Mouse (Mus musculus): ENCODE results near the gene Vars. TPM values are rescaled to one million over a fixed set of nuclear protein-coding genes. Genes with fewer than 3 reads are reported as not detected.

The Vars gene
- polyA plus RNA-seq, 1 experiment = 261 TPM

DNA sequence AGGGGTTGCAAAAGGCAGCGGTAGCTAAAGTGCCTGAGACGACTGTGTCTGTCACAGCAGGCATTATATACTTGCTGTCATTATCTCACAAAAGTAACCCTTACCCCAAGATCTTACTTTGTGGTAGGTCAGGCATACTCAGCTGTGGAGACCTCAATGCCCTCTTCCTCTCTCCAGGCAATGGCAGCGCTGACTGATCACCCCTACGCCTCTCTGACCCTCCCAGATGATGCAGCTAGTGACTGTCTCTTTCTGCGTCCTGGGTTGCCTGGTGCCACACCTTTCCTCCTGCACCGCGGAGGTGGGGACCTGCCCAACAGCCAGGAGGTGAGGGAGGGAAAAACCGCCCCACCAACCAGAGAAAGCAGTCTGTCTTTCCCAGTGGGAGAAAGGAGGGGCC lies 60.5 kb downstream of the Vars start:
- Histone ChIP-seq H3K4me1 (ENCODE audit: control insufficient read depth, insufficient read depth, low read length) (peaks cover 34% of the 10 kb centered on the region), H3K27me3 (ENCODE audit: control insufficient read depth, insufficient read depth, low read length) (peaks cover 7% of the 10 kb centered on the region; the same call in 1 of the 2 replicates), H3K4me3 (ENCODE audit: control insufficient read depth, low read depth, low read length) (no peak overlapping the region), H3K27ac (ENCODE audit: control insufficient read depth, insufficient read depth, low read depth, low read length) (no peak overlapping the region), H3K36me3 (ENCODE audit: control insufficient read depth, insufficient read depth, low read length) (no peaks in the 10 kb centered on the region)
- TF ChIP-seq CTCF (IDR thresholded peaks at IDR 0.05; ENCODE audit: control insufficient read depth, insufficient read depth, insufficient replicate concordance, low read depth, low read length) = no peak
- TF ChIP-seq POLR2A (IDR thresholded peaks at IDR 0.05; ENCODE audit: control insufficient read depth, low read depth, low read length) = no peak

DNA sequence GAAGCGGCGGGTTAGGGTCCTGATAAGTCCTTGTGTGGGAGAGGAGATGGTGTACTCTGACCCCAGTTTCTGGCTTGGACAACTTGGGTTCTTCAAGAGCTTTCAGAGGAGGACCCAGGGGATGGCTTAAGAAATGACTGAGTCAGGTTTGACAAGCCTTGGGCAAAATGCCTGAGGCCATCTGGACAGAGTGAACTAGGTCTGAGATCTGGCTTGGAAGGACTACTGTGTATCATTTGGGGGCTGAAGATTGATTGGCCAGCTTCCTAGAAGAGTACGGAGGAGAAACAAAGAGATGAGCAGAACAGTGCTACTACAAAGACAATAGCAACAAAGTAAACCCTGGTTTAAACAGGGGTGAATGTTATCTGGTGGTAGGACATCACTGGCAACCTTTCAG lies 62.7 kb downstream of the Vars start:
- Histone ChIP-seq H3K27me3 (ENCODE audit: control insufficient read depth, insufficient read depth, low read length) (peaks cover 7% of the 10 kb centered on the region; the same call in 1 of the 2 replicates), H3K4me3 (ENCODE audit: control insufficient read depth, low read depth, low read length) (peak overlapping the region; percentile 21), H3K4me1 (ENCODE audit: control insufficient read depth, insufficient read depth, low read length) (peaks cover 32% of the 10 kb centered on the region), H3K36me3 (ENCODE audit: control insufficient read depth, insufficient read depth, low read length) (no peaks in the 10 kb centered on the region), H3K27ac (ENCODE audit: control insufficient read depth, insufficient read depth, low read depth, low read length) (no peak overlapping the region)
- TF ChIP-seq CTCF (IDR thresholded peaks at IDR 0.05; ENCODE audit: control insufficient read depth, insufficient read depth, insufficient replicate concordance, low read depth, low read length) (no peak), POLR2A (IDR thresholded peaks at IDR 0.05; ENCODE audit: control insufficient read depth, low read depth, low read length) (no peak)

DNA sequence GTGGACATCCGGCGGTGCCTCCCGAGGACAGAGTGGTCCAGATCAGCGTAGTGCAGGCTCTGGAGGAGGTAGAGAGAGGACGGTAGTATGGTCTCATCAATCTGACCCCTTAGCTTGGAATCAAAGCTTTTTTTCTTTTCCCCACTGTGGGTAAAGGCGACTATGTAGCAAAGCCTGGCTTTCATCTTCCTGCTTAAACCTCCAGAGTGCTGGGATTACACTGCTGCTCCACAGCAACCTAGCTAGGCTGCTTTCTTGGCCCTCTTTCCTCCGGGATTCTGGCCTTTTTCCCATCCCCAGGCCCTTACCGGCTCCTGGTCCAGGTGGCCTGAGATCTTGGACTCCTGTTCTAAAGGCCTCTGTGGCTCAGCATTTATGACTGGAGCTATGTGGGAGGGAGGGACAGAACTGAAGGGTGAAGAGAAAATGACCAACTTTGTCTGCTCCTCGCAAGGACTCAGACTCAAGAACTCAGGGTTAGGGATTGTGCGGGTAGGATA lies 63.6 kb downstream of the Vars start:
- peaks cover 29% of the 10 kb centered on the region for H3K4me1 ChIP-seq (ENCODE audit: control insufficient read depth, insufficient read depth, low read length)
- no peaks in the 10 kb centered on the region for H3K36me3 ChIP-seq (ENCODE audit: control insufficient read depth, insufficient read depth, low read length)
- TF ChIP-seq CTCF (IDR thresholded peaks at IDR 0.05; ENCODE audit: control insufficient read depth, insufficient read depth, insufficient replicate concordance, low read depth, low read length) (no peak), POLR2A (IDR thresholded peaks at IDR 0.05; ENCODE audit: control insufficient read depth, low read depth, low read length) (no peak)
- H3K4me3 ChIP-seq (ENCODE audit: control insufficient read depth, low read depth, low read length) = peak overlapping the region; percentile 63
- peaks cover 7% of the 10 kb centered on the region; the same call in 1 of the 2 replicates for H3K27me3 ChIP-seq (ENCODE audit: control insufficient read depth, insufficient read depth, low read length)
- peak overlapping the region; percentile 41; the same call in 1 of the 2 replicates for H3K27ac ChIP-seq (ENCODE audit: control insufficient read depth, insufficient read depth, low read depth, low read length)

DNA sequence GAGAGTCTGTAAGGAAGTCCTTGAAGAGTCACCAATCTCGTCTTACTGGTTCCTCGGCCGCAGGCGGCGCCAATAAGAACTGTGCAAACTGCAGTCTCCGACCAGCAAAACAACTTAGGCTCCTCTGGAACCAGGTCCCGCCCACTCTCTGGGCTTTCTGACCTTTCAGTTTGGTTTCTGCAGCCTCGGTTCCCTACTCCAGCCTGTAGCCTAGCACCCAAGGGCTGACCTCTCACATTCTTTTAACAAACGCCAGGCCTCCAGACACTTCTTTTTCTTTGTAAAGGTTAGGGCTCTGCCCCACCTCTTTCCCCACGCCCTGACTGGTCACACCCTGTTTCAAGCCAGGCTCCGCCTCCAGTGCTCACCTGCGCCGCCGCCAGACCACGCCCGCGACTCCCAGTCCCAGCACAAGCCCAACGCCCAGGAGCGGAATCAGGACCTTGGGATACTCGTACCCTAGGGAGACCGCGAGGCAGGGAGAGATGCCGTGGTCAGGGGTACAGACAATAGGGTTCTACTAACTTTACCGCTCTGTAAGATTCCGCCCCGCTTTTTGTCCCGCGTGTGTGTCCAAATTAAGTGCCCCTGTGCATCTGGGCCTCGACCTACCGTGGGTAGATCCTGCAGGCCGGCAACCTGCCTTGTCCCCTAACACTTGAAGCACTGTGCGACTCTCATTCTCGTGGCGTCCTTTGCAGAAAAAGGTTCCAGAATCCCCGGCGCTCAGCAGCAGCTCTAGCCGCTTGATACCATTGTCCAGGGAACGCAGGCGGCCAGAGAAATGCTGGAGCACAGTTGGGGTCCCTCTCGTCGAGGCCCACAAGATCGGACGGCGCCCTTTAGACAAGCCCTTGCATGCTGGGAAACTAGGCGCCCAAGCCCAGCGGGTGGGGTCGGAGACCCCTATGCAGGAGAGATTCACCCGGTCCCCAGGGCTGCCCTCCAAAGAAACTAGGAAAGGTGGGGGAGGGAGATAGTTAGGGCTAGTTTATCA lies 64.5 kb downstream of the Vars start, which contains the start of gene Ly6g6c:
TSS of gene Ly6g6c (plus strand) at position 438 of the 997 bp plus-strand sequence.
- peak within 1 kb of the TSS; percentile 84 for H3K4me3 ChIP-seq (ENCODE audit: control insufficient read depth, low read depth, low read length)
- no peak for TF ChIP-seq POLR2A (IDR thresholded peaks at IDR 0.05; ENCODE audit: control insufficient read depth, low read depth, low read length)
- no peak for TF ChIP-seq CTCF (IDR thresholded peaks at IDR 0.05; ENCODE audit: control insufficient read depth, insufficient read depth, insufficient replicate concordance, low read depth, low read length)
- peaks cover 7% of the 10 kb centered on the region; the same call in 1 of the 2 replicates for H3K27me3 ChIP-seq (ENCODE audit: control insufficient read depth, insufficient read depth, low read length)
- H3K36me3 ChIP-seq (ENCODE audit: control insufficient read depth, insufficient read depth, low read length) = no peaks in the 10 kb centered on the region
- peak within 1 kb of the TSS; percentile 41; the same call in 1 of the 2 replicates for H3K27ac ChIP-seq (ENCODE audit: control insufficient read depth, insufficient read depth, low read depth, low read length)
- peaks cover 23% of the 10 kb centered on the region for H3K4me1 ChIP-seq (ENCODE audit: control insufficient read depth, insufficient read depth, low read length)

Other genes starting within 250 kb of the Vars start
- gene Cyp21a1, start 196.4 kb upstream of the Vars start, polyA plus RNA-seq (2012; rRNA removed) = 1.1 and 1.4 TPM in 2 replicates
- gene Stk19, start 164.0 kb upstream of the Vars start, polyA plus RNA-seq (2012; rRNA removed) = 41.3 and 46.3 TPM in 2 replicates
- 51.3 and 61.0 TPM in 2 replicates for gene Dxo, start 164.0 kb upstream of the Vars start, polyA plus RNA-seq (2012; rRNA removed)
- 137 and 142 TPM in 2 replicates for gene Skiv2l, start 150.8 kb upstream of the Vars start, polyA plus RNA-seq (2012; rRNA removed)
- gene Nelfe, start 150.6 kb upstream of the Vars start, polyA plus RNA-seq (2012; rRNA removed) = 173 and 180 TPM in 2 replicates
- gene Cfb, start 138.5 kb upstream of the Vars start, polyA plus RNA-seq (2012; rRNA removed) = 1.1 and 1.2 TPM in 2 replicates
- gene Zbtb12, start 121.5 kb upstream of the Vars start, polyA plus RNA-seq (2012; rRNA removed) = 4.0 and 4.7 TPM in 2 replicates
- not detected in 2 replicates for gene Gm20547, start 118.9 kb upstream of the Vars start, polyA plus RNA-seq (2012; rRNA removed)
- 14.8 and 15.3 TPM in 2 replicates for gene C2, start 102.7 kb upstream of the Vars start, polyA plus RNA-seq (2012; rRNA removed)
- 344 and 384 TPM in 2 replicates for gene Ehmt2, start 102.5 kb upstream of the Vars start, polyA plus RNA-seq (2012; rRNA removed)
- gene Slc44a4, start 86.5 kb upstream of the Vars start, polyA plus RNA-seq (2012; rRNA removed) = 0.52 and 2.2 TPM in 2 replicates
- 4.1 and 7.9 TPM in 2 replicates for gene Neu1, start 69.7 kb upstream of the Vars start, polyA plus RNA-seq (2012; rRNA removed)
- gene Hspa1b, start 41.7 kb upstream of the Vars start, polyA plus RNA-seq (2012; rRNA removed) = 2.6 and 5.2 TPM in 2 replicates
- gene Gm20481, start 31.1 kb upstream of the Vars start, polyA plus RNA-seq (2012; rRNA removed) = not detected in 2 replicates
- 4.4 and 5.5 TPM in 2 replicates for gene Hspa1a, start 28.8 kb upstream of the Vars start, polyA plus RNA-seq (2012; rRNA removed)
- gene Hspa1l, start 28.3 kb upstream of the Vars start, polyA plus RNA-seq (2012; rRNA removed) = 718 and 731 TPM in 2 replicates
- gene Lsm2, start 19.1 kb upstream of the Vars start, polyA plus RNA-seq (2012; rRNA removed) = 480 and 579 TPM in 2 replicates
- 0.65 and 0.84 TPM in 2 replicates for gene Vwa7, start 15.6 kb downstream of the Vars start, polyA plus RNA-seq (2012; rRNA removed)
- gene Sapcd1, start 27.0 kb downstream of the Vars start, polyA plus RNA-seq (2012; rRNA removed) = 3.5 and 3.8 TPM in 2 replicates
- 19.3 and 20.4 TPM in 2 replicates for gene Msh5, start 45.8 kb downstream of the Vars start, polyA plus RNA-seq (2012; rRNA removed)
- 24.1 and 24.8 TPM in 2 replicates for gene Clic1, start 49.0 kb downstream of the Vars start, polyA plus RNA-seq (2012; rRNA removed)
- gene Ddah2, start 58.0 kb downstream of the Vars start, polyA plus RNA-seq (2012; rRNA removed) = 11.1 and 14.4 TPM in 2 replicates
- 117 and 146 TPM in 2 replicates for gene Ly6g6c, start 64.4 kb downstream of the Vars start, polyA plus RNA-seq (2012; rRNA removed)
- gene Mpig6b, start 65.2 kb downstream of the Vars start, polyA plus RNA-seq (2012; rRNA removed) = 3.4 and 3.7 TPM in 2 replicates
- 0.78 and 0.95 TPM in 2 replicates for gene Ly6g6e, start 75.9 kb downstream of the Vars start, polyA plus RNA-seq (2012; rRNA removed)
- gene Ly6g6d, start 77.1 kb downstream of the Vars start, polyA plus RNA-seq (2012; rRNA removed) = 0.85 and 0.99 TPM in 2 replicates
- gene Ly6g6f, start 84.6 kb downstream of the Vars start, polyA plus RNA-seq (2012; rRNA removed) = 1.1 and 1.2 TPM in 2 replicates
- gene Abhd16a, start 88.3 kb downstream of the Vars start, polyA plus RNA-seq (2012; rRNA removed) = 121 and 141 TPM in 2 replicates
- 0.54 TPM in 1 of 2 replicates, not detected in the other for gene Ly6g5c, start 107.3 kb downstream of the Vars start, polyA plus RNA-seq (2012; rRNA removed)
- 2.9 and 3.1 TPM in 2 replicates for gene Ly6g5b, start 114.4 kb downstream of the Vars start, polyA plus RNA-seq (2012; rRNA removed)
- gene Gpank1, start 120.5 kb downstream of the Vars start, polyA plus RNA-seq (2012; rRNA removed) = 70.0 and 73.6 TPM in 2 replicates
- 3,095 and 3,228 TPM in 2 replicates for gene Csnk2b, start 121.1 kb downstream of the Vars start, polyA plus RNA-seq (2012; rRNA removed)
- 0.91 and 2.5 TPM in 2 replicates for gene D17H6S53E, start 125.4 kb downstream of the Vars start, polyA plus RNA-seq (2012; rRNA removed)
- gene Apom, start 131.1 kb downstream of the Vars start, polyA plus RNA-seq (2012; rRNA removed) = 0.41 and 0.48 TPM in 2 replicates
- 709 and 791 TPM in 2 replicates for gene Bag6, start 134.2 kb downstream of the Vars start, polyA plus RNA-seq (2012; rRNA removed)
- gene Prrc2a, start 163.9 kb downstream of the Vars start, polyA plus RNA-seq (2012; rRNA removed) = 515 and 563 TPM in 2 replicates
- gene Aif1, start 175.1 kb downstream of the Vars start, polyA plus RNA-seq (2012; rRNA removed) = 435 and 444 TPM in 2 replicates
- 0.65 and 1.3 TPM in 2 replicates for gene Lst1, start 187.5 kb downstream of the Vars start, polyA plus RNA-seq (2012; rRNA removed)
- 0.86 and 0.87 TPM in 2 replicates for gene Ltb, start 193.5 kb downstream of the Vars start, polyA plus RNA-seq (2012; rRNA removed)
- gene Tnf, start 201.0 kb downstream of the Vars start, polyA plus RNA-seq (2012; rRNA removed) = 0.07 TPM in 1 of 2 replicates, not detected in the other
- gene Lta, start 204.4 kb downstream of the Vars start, polyA plus RNA-seq (2012; rRNA removed) = 0.07 TPM in 1 of 2 replicates, not detected in the other
- gene Gm16181, start 219.8 kb downstream of the Vars start, polyA plus RNA-seq (2012; rRNA removed) = not detected in 2 replicates
- gene Atp6v1g2, start 232.7 kb downstream of the Vars start, polyA plus RNA-seq (2012; rRNA removed) = 10.4 and 11.7 TPM in 2 replicates
- gene Nfkbil1, start 234.8 kb downstream of the Vars start, polyA plus RNA-seq (2012; rRNA removed) = 27.9 and 30.2 TPM in 2 replicates
- 125 and 129 TPM in 2 replicates for gene Ddx39b, start 240.8 kb downstream of the Vars start, polyA plus RNA-seq (2012; rRNA removed)